Mouse (Mus musculus): ENCODE results near the gene Slc35b4. TPM values are rescaled to one million over a fixed set of nuclear protein-coding genes. Genes with fewer than 3 reads are reported as not detected.

The Slc35b4 gene
- polyA plus RNA-seq, 1 experiment from 2014 or later = 38.6 TPM

- Histone ChIP-seq H3K4me1 (ENCODE audit: control insufficient read depth, insufficient read depth, low read length) (no peaks in the 10 kb centered on the region), H3K4me3 (ENCODE audit: low read length) (no peak overlapping the region), H3K36me3 (ENCODE audit: control insufficient read depth, insufficient read depth, low read length) (no peaks in the 10 kb centered on the region), H3K9me3 (ENCODE audit: control insufficient read depth, low read length) (no peaks in the 10 kb centered on the region), H3K4me2 (ENCODE audit: low read depth, low read length) (no peak overlapping the region), H3K9ac (ENCODE audit: low read depth, low read length) (no peak overlapping the region), H3K27me3 (replicated peaks; ENCODE audit: control insufficient read depth, insufficient read depth, low read length) (no peaks in the 10 kb centered on the region), H3K27ac (ENCODE audit: low read length) (no peak overlapping the region)
- WGBS = 51% methylated on average over 6 of the region's 6 CpGs
- ATAC-seq = no peak
These were observed 30.9 kb downstream of the Slc35b4 start for GRCm38 (mm10) chr6:34146042-34146441.

GRCm38 (mm10) chr6:34142931-34143330 is 34.0 kb downstream of the Slc35b4 start:
- Histone ChIP-seq H3K9ac (ENCODE audit: low read depth, low read length) (no peak overlapping the region), H3K4me3 (ENCODE audit: low read length) (no peak overlapping the region), H3K4me1 (ENCODE audit: control insufficient read depth, insufficient read depth, low read length) (no peaks in the 10 kb centered on the region), H3K9me3 (ENCODE audit: control insufficient read depth, low read length) (no peaks in the 10 kb centered on the region), H3K4me2 (ENCODE audit: low read depth, low read length) (no peak overlapping the region), H3K27ac (ENCODE audit: low read length) (no peak overlapping the region), H3K27me3 (replicated peaks; ENCODE audit: control insufficient read depth, insufficient read depth, low read length) (no peaks in the 10 kb centered on the region), H3K36me3 (ENCODE audit: control insufficient read depth, insufficient read depth, low read length) (no peaks in the 10 kb centered on the region)
- ATAC-seq = no peak
- WGBS = 74% methylated on average over 11 of the region's 11 CpGs

- WGBS = 63% methylated on average over 3 of the region's 3 CpGs
- no peaks in the 10 kb centered on the region for H3K9me3 ChIP-seq (ENCODE audit: control insufficient read depth, low read length)
- H3K4me2 ChIP-seq (ENCODE audit: low read depth, low read length) = no peak overlapping the region
- no peaks in the 10 kb centered on the region for H3K4me1 ChIP-seq (ENCODE audit: control insufficient read depth, insufficient read depth, low read length)
- no peak overlapping the region for H3K4me3 ChIP-seq (ENCODE audit: low read length)
- H3K27me3 ChIP-seq (replicated peaks; ENCODE audit: control insufficient read depth, insufficient read depth, low read length) = no peaks in the 10 kb centered on the region
- ATAC-seq = no peak
- H3K27ac ChIP-seq (ENCODE audit: low read length) = no peak overlapping the region
- H3K9ac ChIP-seq (ENCODE audit: low read depth, low read length) = no peak overlapping the region
- H3K36me3 ChIP-seq (ENCODE audit: control insufficient read depth, insufficient read depth, low read length) = no peaks in the 10 kb centered on the region
These were observed 38.5 kb downstream of the Slc35b4 start for GRCm38 (mm10) chr6:34138366-34138765.

GRCm38 (mm10) chr6:34132391-34132790 is 44.5 kb downstream of the Slc35b4 start:
- no peaks in the 10 kb centered on the region for H3K36me3 ChIP-seq (ENCODE audit: control insufficient read depth, insufficient read depth, low read length)
- H3K27ac ChIP-seq (ENCODE audit: low read length) = no peak overlapping the region
- ATAC-seq = no peak
- 90% methylated on average over 9 of the region's 9 CpGs for WGBS
- H3K9me3 ChIP-seq (ENCODE audit: control insufficient read depth, low read length) = no peaks in the 10 kb centered on the region
- H3K9ac ChIP-seq (ENCODE audit: low read depth, low read length) = no peak overlapping the region
- no peak overlapping the region for H3K4me2 ChIP-seq (ENCODE audit: low read depth, low read length)
- H3K4me1 ChIP-seq (ENCODE audit: control insufficient read depth, insufficient read depth, low read length) = no peaks in the 10 kb centered on the region
- H3K4me3 ChIP-seq (ENCODE audit: low read length) = no peak overlapping the region
- H3K27me3 ChIP-seq (replicated peaks; ENCODE audit: control insufficient read depth, insufficient read depth, low read length) = no peaks in the 10 kb centered on the region

- no peak overlapping the region for H3K4me3 ChIP-seq (ENCODE audit: low read length)
- WGBS = 54% methylated on average over 2 of the region's 2 CpGs
- H3K9me3 ChIP-seq (ENCODE audit: control insufficient read depth, low read length) = no peaks in the 10 kb centered on the region
- H3K27me3 ChIP-seq (replicated peaks; ENCODE audit: control insufficient read depth, insufficient read depth, low read length) = no peaks in the 10 kb centered on the region
- no peak overlapping the region for H3K27ac ChIP-seq (ENCODE audit: low read length)
- H3K9ac ChIP-seq (ENCODE audit: low read depth, low read length) = no peak overlapping the region
- no peak for ATAC-seq
- no peaks in the 10 kb centered on the region for H3K36me3 ChIP-seq (ENCODE audit: control insufficient read depth, insufficient read depth, low read length)
- no peaks in the 10 kb centered on the region for H3K4me1 ChIP-seq (ENCODE audit: control insufficient read depth, insufficient read depth, low read length)
- H3K4me2 ChIP-seq (ENCODE audit: low read depth, low read length) = no peak overlapping the region
These were observed 47.6 kb downstream of the Slc35b4 start for GRCm38 (mm10) chr6:34129261-34129660.

- no peak overlapping the region for H3K9ac ChIP-seq (ENCODE audit: low read depth, low read length)
- no peaks in the 10 kb centered on the region for H3K4me1 ChIP-seq (ENCODE audit: control insufficient read depth, insufficient read depth, low read length)
- 64% methylated on average over 2 of the region's 2 CpGs for WGBS
- H3K27ac ChIP-seq (ENCODE audit: low read length) = no peak overlapping the region
- no peak overlapping the region for H3K4me2 ChIP-seq (ENCODE audit: low read depth, low read length)
- H3K9me3 ChIP-seq (ENCODE audit: control insufficient read depth, low read length) = no peaks in the 10 kb centered on the region
- H3K36me3 ChIP-seq (ENCODE audit: control insufficient read depth, insufficient read depth, low read length) = no peaks in the 10 kb centered on the region
- no peak for ATAC-seq
- H3K27me3 ChIP-seq (replicated peaks; ENCODE audit: control insufficient read depth, insufficient read depth, low read length) = no peaks in the 10 kb centered on the region
- H3K4me3 ChIP-seq (ENCODE audit: low read length) = no peak overlapping the region
These were observed 52.5 kb downstream of the Slc35b4 start for GRCm38 (mm10) chr6:34124401-34124800.

GRCm38 (mm10) chr6:34116838-34117478 is 60.0 kb downstream of the Slc35b4 start:
- Histone ChIP-seq H3K4me2 (ENCODE audit: low read depth, low read length) (no peak overlapping the region), H3K27ac (ENCODE audit: low read length) (no peak overlapping the region), H3K27me3 (replicated peaks; ENCODE audit: control insufficient read depth, insufficient read depth, low read length) (no peaks in the 10 kb centered on the region), H3K36me3 (ENCODE audit: control insufficient read depth, insufficient read depth, low read length) (no peaks in the 10 kb centered on the region), H3K9ac (ENCODE audit: low read depth, low read length) (no peak overlapping the region), H3K9me3 (ENCODE audit: control insufficient read depth, low read length) (no peaks in the 10 kb centered on the region), H3K4me1 (ENCODE audit: control insufficient read depth, insufficient read depth, low read length) (no peaks in the 10 kb centered on the region), H3K4me3 (ENCODE audit: low read length) (no peak overlapping the region)
- WGBS = 73% methylated on average over 7 of the region's 7 CpGs
- no peak for ATAC-seq

GRCm38 (mm10) chr6:34111406-34111805 is 65.5 kb downstream of the Slc35b4 start:
- Histone ChIP-seq H3K4me3 (ENCODE audit: low read length) (no peak overlapping the region), H3K27ac (ENCODE audit: low read length) (no peak overlapping the region), H3K4me2 (ENCODE audit: low read depth, low read length) (no peak overlapping the region), H3K4me1 (ENCODE audit: control insufficient read depth, insufficient read depth, low read length) (no peaks in the 10 kb centered on the region), H3K9me3 (ENCODE audit: control insufficient read depth, low read length) (no peaks in the 10 kb centered on the region), H3K27me3 (replicated peaks; ENCODE audit: control insufficient read depth, insufficient read depth, low read length) (no peaks in the 10 kb centered on the region), H3K9ac (ENCODE audit: low read depth, low read length) (no peak overlapping the region), H3K36me3 (ENCODE audit: control insufficient read depth, insufficient read depth, low read length) (no peaks in the 10 kb centered on the region)
- WGBS = 76% methylated on average over 6 of the region's 6 CpGs
- no peak for ATAC-seq

GRCm38 (mm10) chr6:34110571-34110970 is 66.3 kb downstream of the Slc35b4 start:
- Histone ChIP-seq H3K4me3 (ENCODE audit: low read length) (no peak overlapping the region), H3K4me1 (ENCODE audit: control insufficient read depth, insufficient read depth, low read length) (no peaks in the 10 kb centered on the region), H3K4me2 (ENCODE audit: low read depth, low read length) (no peak overlapping the region), H3K9ac (ENCODE audit: low read depth, low read length) (no peak overlapping the region), H3K27ac (ENCODE audit: low read length) (no peak overlapping the region), H3K9me3 (ENCODE audit: control insufficient read depth, low read length) (no peaks in the 10 kb centered on the region), H3K27me3 (replicated peaks; ENCODE audit: control insufficient read depth, insufficient read depth, low read length) (no peaks in the 10 kb centered on the region), H3K36me3 (ENCODE audit: control insufficient read depth, insufficient read depth, low read length) (no peaks in the 10 kb centered on the region)
- ATAC-seq = no peak
- 69% methylated on average over 10 of the region's 10 CpGs for WGBS
